Mouse (Mus musculus) adrenal gland, postnatal 36 days (tissue): ENCODE data around the gene Acbd4. TPM values are rescaled to one million over a fixed set of nuclear protein-coding genes. Genes with fewer than 3 reads are reported as not detected.

Experiments used
- DNase-seq, 2 experiments: peaks; one replicate each; pipeline ENCODE4 v3.0.0; 2021; ENCODE audit warnings: mixed read lengths in 1 of 2
- total RNA-seq, 2 experiments: library from RNA; stranded (reverse); gene quantifications; 2 replicates each; pipeline ENCODE4 v1.2.3; 2021

The Acbd4 gene
- total RNA-seq, 2 experiments from 2014 or later = 118 to 127 TPM

DNA sequence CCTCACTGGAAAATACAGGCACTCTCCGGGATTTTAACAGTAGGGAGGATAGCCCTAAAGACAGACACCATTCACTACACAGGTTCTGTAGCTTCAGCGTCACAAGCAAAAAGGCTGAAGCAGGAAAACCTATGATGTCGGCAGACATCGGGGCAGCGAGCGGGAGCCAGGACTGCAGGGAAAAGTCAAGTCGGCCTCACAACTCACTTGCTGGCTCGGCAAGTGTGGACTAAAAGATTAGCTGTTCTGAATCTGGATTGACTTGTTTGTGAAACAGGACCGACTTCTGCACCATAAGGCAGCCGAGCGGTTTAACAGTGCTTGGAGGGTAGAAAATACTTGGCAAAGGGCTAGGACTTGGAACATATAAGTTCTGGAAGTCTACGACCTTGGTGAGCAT lies 11.5 kb downstream of the Acbd4 start:
- DNase-seq = peak in 1 of 2 experiments; percentile 18

DNA sequence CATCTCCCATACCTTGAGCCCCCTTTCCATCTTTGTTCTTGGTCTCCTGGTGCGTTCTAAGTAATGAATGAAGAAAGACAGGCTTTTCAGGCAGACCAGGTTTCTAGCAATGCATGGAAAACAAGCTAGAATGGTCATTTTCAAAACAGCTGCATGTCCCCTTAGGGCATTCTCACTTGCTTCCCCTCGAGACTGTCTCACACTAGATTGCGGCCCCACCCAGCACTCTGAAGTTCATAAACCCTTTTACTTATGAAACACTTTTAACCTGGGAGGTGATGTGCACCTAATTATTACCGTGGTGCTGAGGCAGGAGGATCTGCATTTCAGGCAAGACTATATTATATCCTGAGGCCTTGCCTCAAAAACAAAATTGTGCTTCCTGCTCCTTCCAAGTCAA lies 12.3 kb downstream of the Acbd4 start:
- no peak for DNase-seq

DNA sequence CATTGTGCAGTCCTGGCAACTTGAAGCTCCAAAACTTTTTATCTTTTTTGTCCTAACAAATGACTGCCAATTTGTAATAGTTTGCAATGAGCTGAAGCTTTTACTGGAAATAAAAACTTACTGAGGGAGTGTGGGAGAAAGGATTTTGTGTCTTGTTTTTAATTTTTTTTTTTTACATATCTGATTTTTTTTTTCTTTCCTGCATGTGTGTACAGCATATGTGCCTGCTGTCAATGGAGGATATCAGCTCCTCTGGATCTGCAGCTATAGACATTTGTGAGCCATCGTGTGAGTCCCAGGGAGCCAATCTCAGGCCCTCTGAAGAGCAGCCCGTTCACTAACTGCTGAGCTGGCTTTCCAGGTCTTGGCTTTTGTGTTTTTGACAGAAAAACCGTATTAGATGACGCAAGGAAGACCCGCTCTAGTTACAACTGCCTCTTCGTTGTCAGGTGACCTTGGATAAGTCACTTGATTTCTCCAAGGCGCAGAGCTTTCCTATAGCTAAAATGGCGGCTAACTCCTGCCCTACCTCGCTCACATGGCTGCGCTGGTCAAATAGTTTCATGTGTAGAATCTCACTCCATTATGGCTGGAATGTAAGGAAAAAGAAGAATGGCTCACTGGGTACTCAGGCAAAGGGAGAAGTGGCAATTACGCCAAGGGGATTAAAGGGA lies 12.9 kb downstream of the Acbd4 start:
- DNase-seq = no peak

DNA sequence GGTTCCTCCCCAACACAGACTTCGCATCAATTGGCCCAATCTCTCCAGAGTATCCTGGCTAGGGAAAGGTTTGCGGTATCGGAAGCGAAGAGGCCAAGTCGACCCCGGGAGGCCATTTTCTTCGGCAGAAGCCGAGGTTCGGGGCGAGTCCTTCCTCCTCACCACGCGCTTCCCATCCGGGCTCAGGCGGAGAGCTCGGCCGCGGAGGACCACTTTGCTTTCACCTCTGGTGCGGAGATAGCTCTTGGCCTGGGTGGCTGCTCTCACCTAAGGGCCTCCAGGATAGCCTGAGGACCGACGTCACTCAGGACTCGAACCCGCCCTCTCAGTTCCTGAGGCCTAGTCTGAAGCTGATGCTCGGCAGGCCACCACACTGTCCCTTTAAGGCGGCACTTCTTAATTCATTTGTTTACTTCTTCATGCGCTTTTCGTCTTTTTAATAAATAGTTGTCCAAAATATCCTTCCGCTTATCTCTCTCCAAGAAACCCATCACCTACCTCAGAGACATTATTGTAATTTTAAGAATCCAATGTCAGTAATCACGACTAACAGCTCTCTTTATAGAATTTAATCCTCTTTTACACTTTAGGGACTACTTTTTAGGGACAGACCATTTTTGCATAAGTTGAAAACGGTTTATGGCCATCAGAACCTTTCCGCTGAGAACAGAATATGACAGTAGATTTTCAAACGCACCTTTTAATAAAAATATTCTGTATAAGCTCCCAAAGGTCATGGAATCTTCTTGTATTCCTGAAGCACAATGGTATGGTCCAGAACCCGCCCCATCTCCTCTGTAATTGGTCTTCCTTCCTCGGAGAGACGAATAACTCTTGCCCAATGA lies 13.9 kb downstream of the Acbd4 start:
- peak; percentile 83 to 84 for DNase-seq

DNA sequence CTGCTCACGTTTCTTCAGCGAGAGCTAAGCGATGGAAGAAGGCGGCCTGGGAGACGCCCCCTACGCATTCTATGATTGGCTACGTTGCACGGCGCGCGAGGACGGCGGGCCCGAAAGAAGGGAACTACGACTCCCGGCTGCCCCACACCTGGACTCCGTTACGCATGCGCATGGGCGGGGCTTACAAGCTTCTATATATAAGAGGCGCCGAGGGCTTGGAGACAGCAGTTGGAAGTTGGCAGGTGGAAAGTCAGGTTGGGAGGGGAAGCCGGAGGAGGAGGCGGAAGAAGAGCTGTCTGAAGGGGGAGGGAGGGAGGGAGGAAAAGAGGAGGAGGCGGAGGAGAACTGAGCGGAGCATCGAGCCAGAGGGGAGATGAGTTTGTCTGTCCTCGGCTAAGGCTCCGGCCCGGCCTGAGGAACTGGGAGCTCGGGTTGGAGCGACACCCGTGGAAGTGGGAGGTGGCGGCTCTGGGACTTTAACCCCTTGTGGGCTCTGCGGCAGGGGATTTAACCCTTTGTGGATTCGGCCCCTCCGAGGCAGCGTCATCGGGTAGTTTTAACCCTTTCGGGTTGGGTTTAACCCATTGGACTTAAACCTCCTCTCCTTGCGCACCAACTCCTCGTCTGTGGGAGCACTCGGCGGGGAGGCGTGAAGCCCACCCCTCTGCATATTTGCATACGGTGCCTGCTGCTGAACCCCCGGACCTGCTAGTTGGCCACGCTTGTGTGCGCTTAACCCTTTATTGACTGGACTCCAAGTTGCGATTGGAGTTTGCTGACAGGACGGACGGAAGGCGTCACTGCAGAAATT lies 14.7 kb downstream of the Acbd4 start, which contains the start of gene Hexim1:
Gene Hexim1, plus strand, starts transcription at position 224 of the 811 bp plus-strand sequence.
- peak; percentile 99 to 100 for DNase-seq

DNA sequence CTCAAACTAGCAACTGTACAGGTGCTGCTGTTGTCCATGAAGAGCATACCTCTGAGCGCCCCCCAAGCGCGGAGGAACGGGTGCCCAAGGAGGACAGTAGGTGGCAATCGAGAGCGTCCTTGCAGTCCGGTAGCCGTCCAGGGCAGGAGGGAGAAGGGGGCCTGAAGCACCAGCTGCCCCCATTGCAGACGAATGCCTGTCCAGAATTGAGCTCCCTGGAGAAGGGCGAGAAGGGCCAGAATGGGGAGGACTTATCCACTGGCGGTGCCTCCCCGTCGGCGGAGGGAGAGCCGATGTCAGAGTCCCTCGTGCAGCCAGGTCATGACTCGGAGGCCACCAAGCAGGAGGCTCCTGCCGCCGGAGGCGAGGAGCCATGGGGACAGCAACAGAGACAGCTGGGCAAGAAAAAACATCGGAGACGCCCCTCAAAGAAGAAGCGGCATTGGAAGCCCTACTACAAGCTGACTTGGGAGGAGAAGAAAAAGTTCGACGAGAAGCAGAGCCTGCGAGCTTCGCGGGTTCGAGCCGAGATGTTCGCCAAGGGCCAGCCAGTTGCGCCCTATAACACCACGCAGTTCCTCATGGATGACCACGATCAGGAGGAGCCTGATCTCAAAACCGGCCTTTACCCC lies 15.6 kb downstream of the Acbd4 start:
- DNase-seq = peak; percentile 83 to 87

DNA sequence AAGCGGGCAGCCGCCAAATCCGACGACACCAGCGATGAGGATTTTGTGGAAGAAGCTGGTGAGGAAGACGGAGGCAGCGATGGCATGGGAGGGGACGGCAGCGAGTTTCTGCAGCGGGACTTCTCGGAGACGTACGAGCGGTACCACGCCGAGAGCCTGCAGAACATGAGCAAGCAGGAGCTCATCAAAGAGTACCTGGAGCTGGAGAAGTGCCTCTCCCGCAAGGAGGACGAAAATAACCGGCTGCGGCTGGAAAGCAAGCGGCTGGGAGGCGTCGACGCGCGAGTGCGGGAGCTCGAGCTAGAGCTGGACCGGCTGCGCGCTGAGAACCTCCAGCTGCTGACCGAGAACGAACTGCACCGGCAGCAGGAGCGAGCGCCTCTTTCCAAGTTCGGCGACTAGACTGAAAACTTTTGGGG lies 16.1 kb downstream of the Acbd4 start:
- peak; percentile 61 to 71 for DNase-seq

DNA sequence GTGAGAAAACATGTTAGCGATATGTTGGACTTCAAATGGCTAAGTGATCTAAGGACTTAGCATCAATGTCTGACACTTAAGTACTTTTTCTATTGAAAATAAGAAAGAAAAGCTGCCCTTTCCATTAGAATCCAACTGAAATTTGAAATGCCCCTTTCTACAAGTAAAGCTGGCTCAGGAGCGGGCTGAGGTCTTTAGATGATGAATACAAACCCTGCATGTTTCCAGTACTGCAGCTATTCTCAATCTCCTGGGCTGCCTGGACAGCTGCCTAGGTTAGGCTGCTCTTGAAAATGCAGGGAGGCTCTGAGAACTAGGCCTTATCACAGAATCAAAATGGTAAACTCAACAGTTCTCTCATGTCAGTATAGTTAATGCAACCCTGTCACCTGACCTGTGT lies 17.4 kb downstream of the Acbd4 start:
- DNase-seq = no peak

DNA sequence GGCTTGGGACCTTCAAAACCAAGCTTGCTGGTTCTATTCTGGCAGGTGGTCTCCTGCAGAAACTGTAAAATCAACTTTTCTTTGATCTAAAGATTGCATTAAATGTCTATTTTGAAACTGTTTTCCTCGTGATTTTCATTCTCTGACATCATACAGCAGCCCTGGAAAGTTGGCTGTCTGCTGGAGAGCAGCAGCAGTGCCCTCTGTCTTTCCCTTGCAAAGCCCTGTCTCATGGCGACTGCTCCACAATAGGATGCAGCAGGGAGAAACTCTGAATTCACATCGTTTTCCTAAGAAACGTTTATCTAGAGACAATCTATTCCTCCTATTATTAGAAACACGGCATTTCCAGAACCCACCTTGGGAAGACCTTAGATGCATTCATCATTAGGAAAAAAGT lies 18.1 kb downstream of the Acbd4 start:
- peak in 1 of 2 experiments; percentile 27 for DNase-seq

DNA sequence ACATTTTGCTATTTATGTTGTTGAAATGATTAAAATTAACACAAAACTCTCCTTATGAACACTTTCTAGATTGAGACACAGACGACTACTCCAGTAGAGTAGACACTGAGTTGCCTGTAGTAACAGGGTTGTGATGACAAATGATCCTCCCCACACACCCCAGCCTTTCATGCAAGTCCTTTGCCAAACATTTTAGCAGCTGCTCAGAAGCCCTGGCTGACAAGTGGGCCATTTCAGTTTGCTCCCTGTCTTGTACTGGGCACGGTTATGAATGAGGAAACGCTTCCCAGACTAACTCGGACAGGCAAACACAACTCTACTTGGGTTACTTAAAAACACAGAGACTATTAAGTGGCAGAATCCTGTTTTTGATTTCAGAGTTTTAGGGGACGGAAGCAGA lies 18.8 kb downstream of the Acbd4 start:
- no peak for DNase-seq

DNA sequence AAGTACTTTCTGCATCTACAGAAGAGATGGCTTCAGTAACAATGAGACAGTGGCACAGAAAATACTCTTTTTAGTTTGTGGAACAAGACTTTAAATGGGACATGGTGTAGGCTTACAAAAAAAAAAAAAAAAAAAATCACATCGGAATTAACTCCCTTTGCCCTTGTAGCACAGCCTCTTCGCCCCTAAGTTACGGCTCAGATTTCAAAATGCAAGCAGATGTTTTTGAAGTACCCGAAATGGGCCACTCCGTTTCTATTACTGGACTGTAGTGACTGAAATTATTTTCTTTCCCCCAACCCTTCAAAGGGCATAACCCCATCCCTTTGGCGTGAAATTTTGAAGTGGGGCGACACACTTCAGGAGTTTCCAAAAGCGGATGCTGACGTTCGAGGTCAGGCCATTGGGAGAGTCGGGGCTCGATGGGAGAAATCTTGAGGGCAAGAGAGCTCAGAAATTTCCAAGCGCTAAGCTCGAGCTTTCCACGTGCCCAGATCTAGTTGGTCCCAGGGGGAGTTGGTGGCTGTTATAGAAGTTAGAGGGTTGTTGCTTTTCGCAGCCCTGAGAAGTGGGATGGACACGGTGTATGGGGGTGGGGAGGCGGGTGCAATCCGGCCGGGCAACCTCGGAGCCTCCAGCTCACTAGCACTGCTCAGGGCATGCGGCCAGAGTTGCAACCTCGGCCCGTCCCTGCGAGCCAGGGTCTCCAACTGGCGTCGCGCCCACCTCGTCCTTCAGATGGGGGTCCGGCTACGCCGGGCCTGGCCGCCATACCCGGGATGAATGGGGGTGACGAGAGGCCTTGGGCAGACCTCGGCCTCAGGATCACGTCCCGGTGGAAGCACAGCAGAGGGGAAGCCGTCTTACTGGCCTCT lies 30.5 kb downstream of the Acbd4 start, which contains the start of gene Hexim2:
Gene Hexim2, plus strand, starts transcription at position 729 of the 875 bp plus-strand sequence.
- peak; percentile 64 to 79 for DNase-seq

DNA sequence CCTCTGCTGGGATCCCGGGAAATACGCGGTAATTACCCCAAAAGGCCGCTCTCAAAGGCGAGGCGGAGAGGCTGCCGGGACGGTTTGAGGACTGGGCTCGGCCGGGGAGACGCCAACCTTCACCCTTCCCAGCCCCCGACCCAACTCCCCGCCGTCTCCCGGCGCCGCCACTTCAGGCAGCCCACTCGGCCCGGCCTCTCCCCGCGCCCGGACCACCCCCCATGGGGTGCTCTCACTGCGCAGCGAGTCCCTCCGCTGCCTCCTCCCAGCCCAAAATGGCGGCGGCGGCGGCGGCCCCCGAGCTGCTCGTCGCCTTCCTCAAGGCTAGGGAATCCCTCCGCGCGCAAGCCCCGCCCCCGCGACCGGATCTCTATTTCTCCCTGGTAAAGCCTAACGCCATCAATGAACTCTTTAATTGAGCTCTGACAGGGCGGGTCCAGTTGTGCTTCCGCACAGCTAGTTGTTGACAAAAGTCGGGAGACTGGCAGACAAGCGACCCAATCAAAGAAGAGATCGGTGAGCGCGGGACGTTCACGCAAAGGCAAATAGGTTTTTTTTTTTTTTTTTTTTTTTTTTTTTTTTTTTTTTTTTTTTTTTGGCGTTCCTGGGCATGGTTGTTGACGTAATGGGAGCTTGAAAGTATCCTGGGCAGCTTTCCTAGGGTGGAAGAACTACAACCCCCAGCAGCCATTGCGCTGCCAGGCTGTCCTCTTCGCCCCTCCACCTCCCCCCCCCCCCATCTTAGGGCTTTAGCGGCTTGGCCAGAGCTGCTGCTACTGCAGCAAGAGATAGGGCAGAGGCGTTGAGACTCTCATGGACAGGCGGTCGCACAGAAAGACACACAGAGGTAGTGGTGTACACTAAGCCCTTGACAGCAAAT lies 31.3 kb downstream of the Acbd4 start:
- peak; percentile 100 for DNase-seq

DNA sequence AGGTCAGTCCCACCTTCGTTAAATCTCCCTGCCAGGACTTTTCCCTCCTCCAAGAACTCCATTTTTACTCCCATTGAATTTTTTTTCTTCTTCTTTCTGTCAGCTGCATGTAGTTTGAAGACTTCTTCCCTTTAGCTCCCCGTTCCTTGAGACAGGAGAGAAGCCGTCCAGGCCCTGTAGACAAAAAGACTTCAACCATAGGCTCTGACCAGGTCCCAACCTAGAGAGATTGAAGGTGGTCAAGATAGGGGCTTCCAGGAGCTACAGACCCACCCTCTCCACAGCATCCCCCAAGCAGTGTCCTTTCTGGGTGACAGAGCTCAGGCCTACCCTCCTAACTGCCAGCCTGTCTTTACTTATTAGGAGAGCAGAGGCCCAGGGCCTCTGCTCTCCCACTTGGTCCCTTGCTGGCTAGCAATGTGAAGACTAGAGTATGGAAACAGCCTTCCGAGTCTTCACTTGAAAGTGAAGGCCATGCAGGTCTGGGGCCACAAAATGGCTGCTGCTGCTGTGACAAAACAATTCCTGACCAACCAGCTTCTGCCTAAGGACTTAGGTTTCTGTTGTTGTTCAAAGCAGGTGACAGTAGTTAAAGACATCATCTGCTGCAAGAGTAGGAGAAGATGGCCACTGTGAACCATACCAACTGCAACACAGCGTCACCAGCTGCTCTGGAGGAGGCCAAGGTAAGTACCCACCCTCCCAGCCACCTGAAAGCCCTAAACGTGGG lies 32.1 kb downstream of the Acbd4 start:
- DNase-seq = no peak

DNA sequence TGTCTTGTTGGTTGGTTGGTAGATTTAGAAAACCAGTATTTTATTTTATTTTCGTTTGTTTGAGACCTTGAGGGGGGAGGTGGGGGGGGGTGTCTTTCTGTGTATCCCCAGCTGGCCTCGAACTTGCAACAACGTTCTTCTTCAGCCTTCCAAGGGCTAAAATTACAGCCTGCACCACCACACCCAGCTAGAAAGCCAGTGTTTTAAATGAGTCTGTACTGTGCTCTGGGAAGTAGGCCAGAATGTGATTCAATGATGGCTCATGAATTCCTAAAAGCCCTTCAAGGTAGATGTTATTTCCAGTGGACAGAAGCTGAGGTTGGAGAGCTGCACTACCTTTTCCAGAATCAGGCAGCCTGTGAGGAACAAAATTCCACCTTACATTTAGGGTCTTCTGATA lies 32.7 kb downstream of the Acbd4 start:
- peak; percentile 62 to 68 for DNase-seq

DNA sequence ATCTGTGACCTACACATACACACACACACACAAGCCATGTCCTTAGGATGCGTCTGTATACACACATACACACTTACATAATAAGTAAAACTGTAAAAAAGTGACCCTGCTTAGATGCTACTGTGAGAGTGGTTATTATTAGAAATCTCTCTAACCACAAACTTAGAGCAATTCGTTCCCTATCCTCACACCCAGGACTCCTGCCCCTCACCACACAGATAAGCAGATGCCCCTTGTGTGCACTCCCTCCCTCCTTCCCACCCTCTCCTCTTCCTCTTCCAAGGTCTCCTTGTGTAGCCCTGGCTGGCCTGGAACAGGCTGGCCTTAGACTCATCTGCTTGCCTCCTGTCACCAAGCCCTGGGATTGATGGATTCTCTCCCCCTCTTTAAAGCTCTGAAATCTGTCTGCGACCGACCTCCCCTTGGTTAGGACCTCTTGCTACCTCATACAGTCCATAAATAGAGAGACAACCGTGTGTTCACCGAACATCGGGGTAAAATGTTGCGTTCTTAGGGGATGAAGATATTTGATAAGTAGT lies 34.6 kb downstream of the Acbd4 start:
- no peak for DNase-seq

DNA sequence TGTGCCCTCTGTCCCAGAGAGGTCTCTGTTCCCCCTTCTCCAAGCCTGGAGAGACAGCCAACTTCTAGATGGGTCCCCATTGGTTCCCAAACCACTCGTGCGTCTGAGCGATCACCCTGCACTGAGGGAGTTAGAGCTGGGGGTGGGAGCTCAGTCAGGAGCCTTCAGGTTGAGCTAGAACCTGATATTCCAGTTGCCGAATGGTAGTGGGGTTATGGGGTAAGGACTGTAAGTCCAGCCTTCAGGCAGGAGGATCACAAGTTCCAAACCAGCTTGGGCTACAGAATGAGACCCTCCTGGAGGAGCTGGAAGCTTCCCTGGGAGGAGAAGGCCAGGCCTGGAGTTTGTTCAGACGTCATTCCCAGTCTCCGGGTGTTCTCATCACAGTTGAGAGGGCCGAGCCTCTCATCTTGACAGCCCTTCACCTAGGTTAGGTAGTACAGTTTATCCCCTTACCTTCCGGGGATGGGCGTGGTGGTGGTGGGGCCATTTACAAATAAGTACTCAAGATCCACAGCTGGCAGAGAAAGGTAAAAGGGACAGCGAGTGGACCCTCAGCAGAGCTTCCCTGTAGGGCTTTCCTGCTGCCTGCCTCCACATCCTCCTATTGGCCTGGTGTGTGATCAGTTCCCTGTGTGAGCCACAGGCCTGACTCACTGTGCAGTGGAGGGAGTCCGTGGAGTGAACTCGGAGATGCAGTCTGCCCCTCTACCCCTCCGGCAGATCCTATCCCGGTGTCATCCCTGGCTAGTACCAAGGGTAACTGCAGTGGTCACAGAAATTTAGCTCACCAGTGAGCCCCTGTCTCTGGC lies 38.7 kb downstream of the Acbd4 start:
- DNase-seq = no peak

DNA sequence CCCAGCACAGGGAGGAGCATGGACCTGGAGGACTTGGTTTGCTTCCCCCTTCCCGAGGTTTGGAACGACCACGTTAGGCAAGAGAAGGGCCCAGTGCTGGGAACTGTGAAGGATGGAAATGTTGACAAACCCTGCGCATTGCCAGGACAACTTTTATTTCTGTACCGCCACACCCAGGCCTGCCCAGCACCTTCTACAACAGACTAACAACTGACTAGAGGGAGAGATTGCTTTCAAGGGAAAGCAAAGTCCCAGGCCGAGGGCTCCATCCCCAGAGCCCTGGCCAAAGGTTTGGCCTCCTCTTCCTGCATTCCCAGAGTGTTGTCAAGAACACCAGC lies 39.2 kb downstream of the Acbd4 start:
- no peak for DNase-seq
